Mouse (Mus musculus) brain, embryonic 14.5 days (tissue): ENCODE data around the gene Immp2l. TPM values are rescaled to one million over a fixed set of nuclear protein-coding genes. Genes with fewer than 3 reads are reported as not detected.
"Not testable (repeated sequence)": the region's sequence is repeated elsewhere in the genome, so short reads cannot be mapped to it uniquely, and the experiment has no call there.

Source experiments
- DNase-seq: peaks from one replicate; pipeline ENCODE4 v3.0.0-alpha.2; 2011; ENCODE audit warnings: low read depth
- CTCF ChIP-seq: fragments of 200-500 bp; IDR thresholded peaks from 2 replicates; pipeline ENCODE4 v1.5.1; 2012; ENCODE audit warnings: inconsistent platforms, mild to moderate bottlenecking, moderate library complexity, borderline replicate concordance; ENCODE audit not compliant: insufficient read depth, insufficient read length; ENCODE audit errors: extremely low read depth
- POLR2A ChIP-seq: fragments of 200-500 bp; IDR thresholded peaks from 2 replicates; pipeline ENCODE4 v1.6.1; 2012; ENCODE audit warnings: mild to moderate bottlenecking, inconsistent platforms, borderline replicate concordance; ENCODE audit not compliant: poor library complexity, insufficient read depth, insufficient read length, severe bottlenecking; ENCODE audit errors: extremely low read depth
- polyA plus RNA-seq: library from polyadenylated mRNA; depleted of rRNA; stranded (reverse); fragments of >200 nt; gene quantifications from 2 replicates; pipeline ENCODE4 v1.2.3, GENCODE M21; 2012; rRNA removed

Gene Immp2l
- 2.2 and 3.5 TPM in 2 replicates for polyA plus RNA-seq

DNA sequence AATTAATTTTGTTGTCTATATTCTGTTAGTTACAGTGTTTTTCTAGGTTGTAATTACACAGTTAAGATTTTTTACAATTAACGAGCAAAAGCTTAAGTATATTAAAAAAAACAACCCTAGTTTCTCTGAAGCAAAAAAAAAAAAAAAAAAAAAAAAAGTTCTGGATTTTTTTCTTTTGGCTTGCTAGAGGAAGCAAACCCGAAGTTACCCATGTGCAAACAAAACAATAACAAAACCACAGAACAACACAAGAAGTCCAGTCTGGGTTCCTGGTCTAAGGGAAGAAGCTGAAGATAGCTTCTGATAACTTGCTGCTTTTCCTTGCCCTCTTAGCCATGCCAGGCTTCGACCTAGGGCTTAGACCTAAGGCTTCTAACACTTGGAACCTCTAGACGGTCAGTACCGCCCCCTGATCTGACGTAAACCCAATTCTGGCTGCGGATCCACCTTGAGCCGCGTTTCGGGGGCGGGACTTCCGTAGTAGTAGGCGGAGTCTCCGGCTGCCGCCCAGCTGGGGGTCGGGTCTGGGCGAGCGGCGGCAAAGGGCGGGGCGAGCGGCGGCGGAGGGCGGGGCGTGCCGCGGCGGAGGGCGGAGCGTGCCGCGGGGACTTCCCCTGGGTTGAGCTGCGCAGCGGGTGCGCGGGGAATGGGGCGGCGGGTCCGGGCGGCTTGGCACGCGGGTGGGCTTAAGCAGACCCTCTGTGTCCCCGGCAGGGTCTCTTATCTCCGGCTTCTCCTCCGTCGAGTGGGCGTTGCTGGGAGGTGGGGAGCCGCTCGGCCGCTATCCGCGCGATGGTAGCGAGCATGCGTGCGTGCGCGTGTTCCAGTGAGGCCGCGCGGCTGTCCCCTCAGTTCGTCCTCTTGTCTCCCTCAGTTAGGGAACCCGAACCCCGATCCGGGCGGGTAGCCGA, at the start of gene Immp2l:
TSS of gene Immp2l (plus strand) at position 580 of the 911 bp plus-strand sequence.
- TF ChIP-seq CTCF (no peak), POLR2A (peak; percentile 72)
- peak; percentile 95 for DNase-seq

- no peak for TF ChIP-seq POLR2A
- no peak for TF ChIP-seq CTCF
- no peak for DNase-seq
Measured at GRCm38 (mm10) chr12:40978719-40979500, 45.0 kb upstream of the Immp2l start.

DNA sequence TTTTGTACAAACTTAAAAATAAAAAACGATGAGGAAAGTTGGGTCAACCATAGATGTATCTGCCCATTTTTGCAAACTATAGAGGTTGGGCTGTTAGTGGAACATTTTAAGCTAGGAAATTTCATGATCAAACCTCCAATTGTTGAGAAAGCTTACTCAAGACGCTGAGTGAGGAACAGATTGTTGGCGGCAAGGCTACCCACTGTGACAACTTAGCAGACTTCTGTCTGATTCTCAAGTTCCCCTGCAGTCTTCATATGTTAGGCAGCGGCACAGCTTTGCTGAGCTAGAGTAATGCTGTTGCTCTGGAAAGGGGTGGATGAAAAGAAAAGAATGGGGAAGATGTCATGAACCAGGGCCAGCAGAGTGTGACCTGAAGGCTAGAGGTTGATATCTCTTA, 44.2 kb upstream of the Immp2l start:
- no peak for DNase-seq
- no peak for TF ChIP-seq POLR2A

GRCm38 (mm10) chr12:40980160-40980559, 43.7 kb upstream of the Immp2l start:
- TF ChIP-seq POLR2A (no peak), CTCF (no peak)
- no peak for DNase-seq

- DNase-seq, result no peak
- no peak for TF ChIP-seq CTCF
- no peak for TF ChIP-seq POLR2A
Measured at GRCm38 (mm10) chr12:40983021-40983420, 40.9 kb upstream of the Immp2l start.

GRCm38 (mm10) chr12:40984735-40985134, 39.2 kb upstream of the Immp2l start:
- DNase-seq, result no peak
- TF ChIP-seq POLR2A (no peak), CTCF (no peak)

- DNase-seq, result no peak
- no peak for TF ChIP-seq POLR2A
- TF ChIP-seq CTCF, result no peak
Measured at GRCm38 (mm10) chr12:40985791-40986190, 38.1 kb upstream of the Immp2l start.

- TF ChIP-seq CTCF, result no peak
- no peak for TF ChIP-seq POLR2A
- DNase-seq, result peak; percentile 40
Measured at GRCm38 (mm10) chr12:40988311-40989065, 35.4 kb upstream of the Immp2l start.

GRCm38 (mm10) chr12:40991647-40992046, 32.2 kb upstream of the Immp2l start:
- TF ChIP-seq POLR2A, result no peak
- no peak for TF ChIP-seq CTCF
- peak; percentile 82 for DNase-seq

DNA sequence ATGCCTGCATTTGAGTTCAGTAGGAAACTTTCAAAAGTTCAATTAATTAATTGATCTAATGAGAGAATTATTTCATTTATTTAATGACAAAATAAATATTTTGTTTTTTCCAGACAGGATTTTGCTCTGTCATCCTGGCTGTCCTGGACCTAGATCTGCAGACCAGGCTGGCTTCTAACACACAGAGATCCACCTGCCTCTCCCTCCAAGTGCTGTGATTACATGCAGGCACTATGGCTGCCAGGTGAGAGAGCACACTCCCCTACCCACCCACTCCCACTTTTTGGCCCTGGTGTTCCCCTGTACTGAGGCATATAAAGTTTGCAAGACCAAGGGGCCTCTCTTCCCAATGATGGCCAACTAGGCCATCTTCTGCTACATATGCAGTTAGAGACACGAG, 31.7 kb upstream of the Immp2l start:
- not testable (repeated sequence) for DNase-seq

- DNase-seq, result no peak
- no peak for TF ChIP-seq POLR2A
- TF ChIP-seq CTCF, result no peak
Measured at GRCm38 (mm10) chr12:40994846-40995245, 29.0 kb upstream of the Immp2l start.
